Mouse (Mus musculus) cerebellum, postnatal 10 days (tissue): ENCODE results near the gene Dio1.

Experiments used
- DNase-seq, 2 experiments: peaks; one replicate each; pipeline ENCODE4 v3.0.0; 2021; ENCODE audit warnings: mixed read lengths in 2 of 2

Gene Dio1

GRCm38 (mm10) chr4:107245368-107245767 is 61.6 kb downstream of the Dio1 start:
- no peak for DNase-seq

- no peak for DNase-seq
Observed at GRCm38 (mm10) chr4:107243365-107244333, 63.3 kb downstream of the Dio1 start.
